Mouse (Mus musculus): ENCODE results near the gene Nphp1. TPM values are rescaled to one million over a fixed set of nuclear protein-coding genes. Genes with fewer than 3 reads are reported as not detected.

Gene Nphp1
- 10 to 100 TPM in 1 of 4 experiments, 1 to 10 TPM in 3; 7.2 to 10.0 (median 8.9) TPM for total RNA-seq (2022)

GRCm38 (mm10) chr2:127788440-127789116 lies at the start of gene Nphp1:
Gene Nphp1 (minus strand): TSS chr2:127788897.
- peak; percentile 86 for DNase-seq (ENCODE audit: low spot score)

- DNase-seq (ENCODE audit: low spot score) = peak; percentile 18
These were observed 44.1 kb upstream of the Nphp1 start for GRCm38 (mm10) chr2:127832833-127833190.

- DNase-seq (ENCODE audit: low spot score) = no peak
These were observed 43.6 kb upstream of the Nphp1 start for GRCm38 (mm10) chr2:127832103-127832832.

GRCm38 (mm10) chr2:127831401-127832102 lies 42.9 kb upstream of the Nphp1 start, which contains the start of gene Bub1:
Gene Bub1 (minus strand): TSS chr2:127831865.
- DNase-seq (ENCODE audit: low spot score) = peak; percentile 84

GRCm38 (mm10) chr2:127791919-127792603 lies 3.4 kb upstream of the Nphp1 start, which contains the start of gene Mtln:
Gene Mtln (minus strand): TSS chr2:127792488.
- peak; percentile 92 for DNase-seq (ENCODE audit: low spot score)

- DNase-seq (ENCODE audit: low spot score) = no peak
These were observed 1.1 kb upstream of the Nphp1 start for GRCm38 (mm10) chr2:127789651-127790270.

GRCm38 (mm10) chr2:127789138-127789537 lies 441 bp upstream of the Nphp1 start:
- no peak for DNase-seq (ENCODE audit: low spot score)

GRCm38 (mm10) chr2:127787226-127787625 lies 1.5 kb downstream of the Nphp1 start:
- no peak for DNase-seq (ENCODE audit: low spot score)

GRCm38 (mm10) chr2:127778451-127778850 lies 10.2 kb downstream of the Nphp1 start:
- no peak for DNase-seq (ENCODE audit: low spot score)

GRCm38 (mm10) chr2:127775013-127775412 lies 13.7 kb downstream of the Nphp1 start:
- no peak for DNase-seq (ENCODE audit: low spot score)

GRCm38 (mm10) chr2:127774578-127774941 lies 14.1 kb downstream of the Nphp1 start:
- DNase-seq (ENCODE audit: low spot score) = no peak

GRCm38 (mm10) chr2:127773938-127774577 lies 14.6 kb downstream of the Nphp1 start:
- DNase-seq (ENCODE audit: low spot score) = no peak

- DNase-seq (ENCODE audit: low spot score) = no peak
These were observed 27.1 kb downstream of the Nphp1 start for GRCm38 (mm10) chr2:127761587-127761986.

- DNase-seq (ENCODE audit: low spot score) = no peak
These were observed 28.2 kb downstream of the Nphp1 start for GRCm38 (mm10) chr2:127760429-127761000.

GRCm38 (mm10) chr2:127760014-127760413 lies 28.7 kb downstream of the Nphp1 start:
- DNase-seq (ENCODE audit: low spot score) = no peak

- peak; percentile 15 for DNase-seq (ENCODE audit: low spot score)
These were observed 29.4 kb downstream of the Nphp1 start for GRCm38 (mm10) chr2:127759157-127759880.

GRCm38 (mm10) chr2:127757171-127757570 lies 31.5 kb downstream of the Nphp1 start:
- DNase-seq (ENCODE audit: low spot score) = peak; percentile 29

- DNase-seq (ENCODE audit: low spot score) = no peak
These were observed 34.6 kb downstream of the Nphp1 start for GRCm38 (mm10) chr2:127754113-127754512.

- DNase-seq (ENCODE audit: low spot score) = no peak
These were observed 36.7 kb downstream of the Nphp1 start for GRCm38 (mm10) chr2:127751849-127752610.

Data from heart, adult 8-10 months (tissue).